Mouse (Mus musculus) CH12.LX (cell line): ENCODE measurements around the gene BC048403.

ENCODE experiments used
- CTCF ChIP-seq, 2 experiments: IDR thresholded peaks in 1 of 2; conservative IDR thresholded peaks in 1 of 2; 2 replicates each; pipeline ENCODE4 v1.5.1; 2011 to 2012; ENCODE audit warnings: low read depth in 2 of 2, low read length in 2 of 2, improper control_type of control experiment in 1 of 2, inconsistent platforms in 1 of 2, mild to moderate bottlenecking in 1 of 2, moderate library complexity in 1 of 2
- E2F4 ChIP-seq: IDR thresholded peaks from 2 replicates; pipeline ENCODE4 v1.6.1; 2011; ENCODE audit warnings: low read depth, low read length, improper control_type of control experiment; ENCODE audit not compliant: insufficient replicate concordance
- EP300 ChIP-seq: IDR thresholded peaks from 2 replicates; pipeline ENCODE4 v1.6.1; 2011; ENCODE audit warnings: low read length, improper control_type of control experiment
- HCFC1 ChIP-seq: IDR thresholded peaks from 2 replicates; pipeline ENCODE4 v1.6.1; 2012; ENCODE audit warnings: low read depth, mild to moderate bottlenecking, inconsistent platforms, low read length, improper control_type of control experiment
- JUND ChIP-seq: conservative IDR thresholded peaks from 2 replicates; pipeline ENCODE4 v1.6.1; 2011; ENCODE audit warnings: low read depth, low read length, improper control_type of control experiment
- MYC ChIP-seq: IDR thresholded peaks from 2 replicates; pipeline ENCODE4 v1.6.1; 2011; ENCODE audit warnings: low read depth, mild to moderate bottlenecking, improper control_type of control experiment, low read length
- POLR2A ChIP-seq: IDR thresholded peaks from 2 replicates; pipeline ENCODE4 v1.6.1; 2011; ENCODE audit warnings: low read depth, mild to moderate bottlenecking, improper control_type of control experiment, low read length
- POLR2AphosphoS2 ChIP-seq: IDR thresholded peaks from 2 replicates; pipeline ENCODE4 v1.6.1; 2011; ENCODE audit warnings: low read depth, low read length, improper control_type of control experiment
- SMC3 ChIP-seq: IDR thresholded peaks from 2 replicates; pipeline ENCODE4 v1.6.1; 2011; ENCODE audit warnings: low read depth, low read length, improper control_type of control experiment
- ZC3H11A ChIP-seq: IDR thresholded peaks from 2 replicates; pipeline ENCODE4 v1.6.1; 2012; ENCODE audit warnings: low read depth, mild to moderate bottlenecking, inconsistent platforms, low read length, improper control_type of control experiment

GRCm38 (mm10) chr10:121742336-121742735 is 2.6 kb downstream of the BC048403 start:
- TF ChIP-seq POLR2AphosphoS2 (no peak), ZC3H11A (no peak), HCFC1 (no peak), SMC3 (no peak), EP300 (no peak), MYC (no peak), POLR2A (no peak), CTCF (conservative IDR thresholded peaks at IDR 0.05 in 1 of 2, IDR thresholded peaks at IDR 0.05 in 1 of 2; ENCODE audit: low read depth in 2 of 2, low read length in 2 of 2) (no peak), E2F4 (no peak), JUND (no peak)
